In genomic region chr6:39460040-39460439, GRCm38 (mm10) we compare ENCODE assay signal across 15 mouse cellular contexts. TPM values are rescaled to one million over a fixed set of nuclear protein-coding genes. Genes with fewer than 3 reads are reported as not detected.
A peak's percentile ranks its signal among the peaks of the same experiment; 100 is the strongest.
DNase-seq lines count a peak whose midpoint lies in the region; ATAC-seq lines count a peak whose summit lies in the region.
"Had no signal": no experiment of that assay in that cellular context is flagged by ENCODE, and none has a peak within 500 bp of the region (broad histone marks: within the 10 kb centered on the region; RNA-seq: fewer than 3 reads in every experiment).

No protein-coding gene starts in this region.

- H3K9ac ChIP-seq in liver, embryonic 13.5 days = no peak overlapping the region
- H3K9ac ChIP-seq in liver, embryonic 11.5 days (ENCODE audit: low read depth, low read length) = no peak overlapping the region
- H3K9ac ChIP-seq: embryonic facial prominence, embryonic 13.5 days; hindbrain, embryonic 13.5 days; limb, embryonic 12.5 days; neural tube, embryonic 12.5 days had no signal

- H3K36me3 ChIP-seq in liver, embryonic 13.5 days = no peaks in the 10 kb centered on the region
- peaks cover 2% of the 10 kb centered on the region; the same call in 1 of the 2 replicates for H3K36me3 ChIP-seq in liver, embryonic 11.5 days (ENCODE audit: control insufficient read depth, insufficient read depth, low read length)

- no peak for ATAC-seq in cerebellum, adult (ENCODE audit: insufficient number of reproducible peaks, low FRiP score, low TSS enrichment)
- ATAC-seq in liver, embryonic 13.5 days (ENCODE audit: low read depth) = no peak
- no peak for ATAC-seq in liver, embryonic 11.5 days (replicated peaks; ENCODE audit: low FRiP score)
- 0 out of 2 replicates have a peak, but pooled peaks have one; percentile 39 for ATAC-seq in erythroid progenitor cell, adult 5-6 weeks (replicated peaks; ENCODE audit: low FRiP score, poor library complexity, severe bottlenecking)

- H3K27me3 ChIP-seq in liver, embryonic 13.5 days = no peaks in the 10 kb centered on the region
- H3K27me3 ChIP-seq in liver, embryonic 11.5 days (replicated peaks; ENCODE audit: control insufficient read depth, insufficient read depth, low read length) = no peaks in the 10 kb centered on the region
- H3K27me3 ChIP-seq: embryonic facial prominence, embryonic 13.5 days; hindbrain, embryonic 13.5 days; limb, embryonic 12.5 days; neural tube, embryonic 12.5 days had no signal

- no peak overlapping the region for H3K27ac ChIP-seq in liver, embryonic 13.5 days
- H3K27ac ChIP-seq in liver, embryonic 11.5 days (ENCODE audit: low read depth, low read length) = no peak overlapping the region
- H3K27ac ChIP-seq: embryonic facial prominence, embryonic 13.5 days; hindbrain, embryonic 13.5 days; limb, embryonic 12.5 days; neural tube, embryonic 12.5 days had no signal

- peak; percentile 47 to 64 for DNase-seq in cerebellum, postnatal 10 days
- peak; percentile 5 for DNase-seq in liver, embryonic 13.5 days
- DNase-seq in liver, embryonic 11.5 days (ENCODE audit: low spot score) = no peak
- DNase-seq in A20 (ENCODE audit: low read depth, low spot score) = peak; percentile 34
- DNase-seq in c-Kit-positive CD71-positive TER-119-positive erythroid progenitor cells, embryonic 14.5 days (ENCODE audit: low spot score) = no peak
- DNase-seq in urinary bladder, postnatal 14 days (ENCODE audit: low spot score) = no peak
- DNase-seq: adrenal gland, postnatal 25 days; cerebellum, adult 8-10 months; right cerebral cortex, postnatal 25 days had no signal

- 84% methylated on average over 11 of the region's 11 CpGs for WGBS in liver, embryonic 13.5 days (ENCODE audit: insufficient replicate concordance)
- 92% methylated on average over 11 of the region's 11 CpGs for WGBS in liver, embryonic 11.5 days

- no peaks in the 10 kb centered on the region for H3K9me3 ChIP-seq in liver, embryonic 13.5 days (replicated peaks)
- no peaks in the 10 kb centered on the region for H3K9me3 ChIP-seq in liver, embryonic 11.5 days (ENCODE audit: control insufficient read depth, low read length)
- H3K9me3 ChIP-seq: embryonic facial prominence, embryonic 13.5 days; hindbrain, embryonic 13.5 days had no signal

- no peak overlapping the region for H3K4me2 ChIP-seq in liver, embryonic 13.5 days
- no peak overlapping the region for H3K4me2 ChIP-seq in liver, embryonic 11.5 days
- H3K4me2 ChIP-seq: embryonic facial prominence, embryonic 13.5 days; hindbrain, embryonic 13.5 days; limb, embryonic 12.5 days; neural tube, embryonic 12.5 days had no signal

- no peak overlapping the region for H3K4me3 ChIP-seq in liver, embryonic 13.5 days (replicated peaks)
- no peak overlapping the region for H3K4me3 ChIP-seq in liver, embryonic 11.5 days (ENCODE audit: low read depth, low read length)
- H3K4me3 ChIP-seq: embryonic facial prominence, embryonic 13.5 days; hindbrain, embryonic 13.5 days; limb, embryonic 12.5 days; neural tube, embryonic 12.5 days had no signal

- peaks cover 3% of the 10 kb centered on the region; the same call in 1 of the 2 replicates for H3K4me1 ChIP-seq in liver, embryonic 13.5 days (replicated peaks)
- H3K4me1 ChIP-seq in liver, embryonic 11.5 days (replicated peaks; ENCODE audit: control insufficient read depth, insufficient read depth, low read length) = no peaks in the 10 kb centered on the region
- H3K4me1 ChIP-seq: embryonic facial prominence, embryonic 13.5 days; hindbrain, embryonic 13.5 days had no signal

RNA-seq across cellular contexts. Expression of gene Mkrn1, which starts 39.8 kb away (rescaled TPM):
- polyA plus RNA-seq in liver, embryonic 13.5 days (2015; fragmentation: Nextera tagmentation; extraction: Ambion mirVana) = 197 and 202 TPM in 2 replicates
- 50.8 and 53.5 TPM in 2 replicates for polyA plus RNA-seq in liver, embryonic 11.5 days (2014; fragmentation: Nextera tagmentation; extraction: Ambion mirVana)
- total RNA-seq in erythroid progenitor cell, adult 5-6 weeks (2015; ENCODE audit: low replicate concordance) = 253 and 359 TPM in 2 replicates
- 284 and 418 TPM in 2 replicates for total RNA-seq in erythroid progenitor cell, adult 5-6 weeks (2017; ENCODE audit: low replicate concordance)

Comparison
In these comparisons a context has a peak if more than half of its experiments do, and no peak if none do; other contexts are left out.
1. DNase-seq: peak in cerebellum, postnatal 10 days (2 of 2), liver, embryonic 13.5 days (single experiment) and A20 (single experiment); none in liver, embryonic 11.5 days (single experiment), c-Kit-positive CD71-positive TER-119-positive erythroid progenitor cells, embryonic 14.5 days (single experiment) and urinary bladder, postnatal 14 days (single experiment).